Mouse (Mus musculus) embryonic facial prominence, embryonic 12.5 days (tissue): ENCODE results near the gene Hlcs. TPM values are rescaled to one million over a fixed set of nuclear protein-coding genes. Genes with fewer than 3 reads are reported as not detected.

Experiments
- ATAC-seq: fragments of 200-750 bp; cut with Nextera tagmentation; 2 replicates; pipeline ENCODE4 v1.8.0; 2017; ENCODE audit not compliant: insufficient number of reproducible peaks, insufficient read depth, low FRiP score, low TSS enrichment
- H3K27ac ChIP-seq: fragments of 300-500 bp; sonication (generic); 2 replicates; pipeline ENCODE4 v1.5.1; 2016; ENCODE audit warnings: mild to moderate bottlenecking
- H3K27me3 ChIP-seq: fragments of 300-500 bp; sonication (generic); 2 replicates; pipeline ENCODE4 v1.6.1; 2016; ENCODE audit warnings: mild to moderate bottlenecking, moderate library complexity
- H3K36me3 ChIP-seq: fragments of 300-500 bp; sonication (generic); 2 replicates; pipeline ENCODE4 v1.6.1; 2016; ENCODE audit warnings: mild to moderate bottlenecking
- H3K4me1 ChIP-seq: fragments of 300-500 bp; sonication (generic); 2 replicates; pipeline ENCODE4 v1.6.1; 2016
- H3K4me2 ChIP-seq: fragments of 300-500 bp; sonication (generic); replicated peaks from 2 replicates; pipeline ENCODE4 v1.6.1; 2016; ENCODE audit warnings: mild to moderate bottlenecking, moderate library complexity
- H3K4me3 ChIP-seq: fragments of 300-500 bp; sonication (generic); 2 replicates; pipeline ENCODE4 v1.5.1; 2016; ENCODE audit warnings: mild to moderate bottlenecking
- H3K9ac ChIP-seq: fragments of 300-500 bp; sonication (generic); 2 replicates; pipeline ENCODE4 v1.6.1; 2016; ENCODE audit warnings: mild to moderate bottlenecking, moderate library complexity
- H3K9me3 ChIP-seq: fragments of 300-500 bp; sonication (generic); 2 replicates; pipeline ENCODE4 v1.6.1; 2016; ENCODE audit warnings: mild to moderate bottlenecking, moderate library complexity
- WGBS: fragments of 180-500 bp; shearing (Covaris S2); methylation state at CpG from one replicate; pipeline ENCODE4 v1.1.7; 2016; 5-methylcytosine and 5-hydroxymethylcytosine counted together
- polyA plus RNA-seq: library from polyadenylated mRNA; unstranded; fragments of >200 nt; fragmentation: Nextera tagmentation; extraction: Ambion mirVana; gene quantifications from 2 replicates; pipeline ENCODE4 v1.2.1, GENCODE M21; 2016

Gene Hlcs
- polyA plus RNA-seq, 1 experiment from 2014 or later: 12.1 TPM

DNA sequence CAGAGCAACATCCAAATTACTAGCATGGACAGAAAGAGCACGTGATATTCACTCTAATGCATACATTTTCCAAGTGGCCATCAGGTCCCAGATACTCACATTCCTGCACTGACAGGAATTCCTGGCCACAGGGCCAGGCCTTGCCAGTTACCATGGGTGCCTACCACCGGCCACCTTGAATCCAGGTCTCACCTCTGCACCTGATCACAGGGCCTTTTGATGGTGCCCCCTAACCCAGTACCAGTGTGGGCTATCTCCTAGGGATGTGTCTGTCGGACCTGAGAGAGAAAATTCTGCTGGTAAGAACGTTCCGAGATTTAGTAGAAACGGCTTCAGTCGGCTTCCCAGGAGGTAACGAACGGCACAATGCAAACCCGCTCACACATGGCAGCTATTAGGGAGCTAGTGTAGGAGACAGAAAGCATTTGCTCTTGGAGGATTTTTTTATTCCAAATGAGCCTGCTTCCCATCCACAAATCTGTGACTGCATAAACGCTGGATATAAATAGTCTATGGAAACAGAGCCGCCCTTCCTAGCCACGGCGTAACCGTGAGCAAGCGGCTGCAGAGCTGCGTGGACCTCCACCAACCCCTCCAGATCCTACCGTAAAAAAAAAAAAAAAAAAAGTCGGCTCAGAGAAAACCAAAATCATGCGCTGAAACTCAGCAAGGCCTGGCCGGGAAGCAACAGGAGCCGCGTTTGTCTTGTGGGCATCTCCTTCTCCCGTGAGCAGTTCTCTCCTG, 59.5 kb downstream of the Hlcs start:
- H3K9ac ChIP-seq: no peak overlapping the region; the same call in 1 of the 2 replicates
- H3K4me3 ChIP-seq: no peak overlapping the region
- 32% methylated on average over 24 of the region's 24 CpGs for WGBS
- no peaks in the 10 kb centered on the region for H3K9me3 ChIP-seq
- H3K36me3 ChIP-seq: no peaks in the 10 kb centered on the region
- ATAC-seq: peak; percentile 26; the same call in 1 of the 2 replicates
- H3K4me1 ChIP-seq: peaks cover 37% of the 10 kb centered on the region
- H3K4me2 ChIP-seq: peak overlapping the region; percentile 7
- H3K27me3 ChIP-seq: no peaks in the 10 kb centered on the region
- H3K27ac ChIP-seq: peak overlapping the region; percentile 86

DNA sequence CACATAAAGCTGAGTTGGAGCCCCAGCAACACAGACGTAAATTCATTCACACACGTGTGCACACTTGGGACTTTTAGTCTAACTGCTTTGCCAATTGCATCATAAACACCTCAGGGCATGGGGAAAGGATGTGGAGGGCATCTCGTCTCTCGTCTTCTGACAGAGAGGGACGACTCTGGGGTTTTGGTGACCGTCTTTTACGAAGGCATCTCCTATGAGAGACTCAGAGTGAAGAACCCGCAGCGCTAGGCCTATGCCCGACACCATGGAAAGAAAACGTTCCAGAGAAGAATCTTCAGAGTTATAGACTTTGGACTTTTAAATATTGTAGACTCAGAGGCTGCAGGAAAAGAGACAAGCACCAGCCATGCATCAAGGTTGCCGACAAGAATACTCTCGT, 61.6 kb downstream of the Hlcs start:
- Histone ChIP-seq H3K4me1 (peaks cover 37% of the 10 kb centered on the region), H3K4me3 (no peak overlapping the region), H3K36me3 (no peaks in the 10 kb centered on the region), H3K27ac (no peak overlapping the region), H3K27me3 (no peaks in the 10 kb centered on the region), H3K9me3 (no peaks in the 10 kb centered on the region), H3K4me2 (no peak overlapping the region), H3K9ac (no peak overlapping the region)
- WGBS: 60% methylated on average over 13 of the region's 13 CpGs
- ATAC-seq: no peak

DNA sequence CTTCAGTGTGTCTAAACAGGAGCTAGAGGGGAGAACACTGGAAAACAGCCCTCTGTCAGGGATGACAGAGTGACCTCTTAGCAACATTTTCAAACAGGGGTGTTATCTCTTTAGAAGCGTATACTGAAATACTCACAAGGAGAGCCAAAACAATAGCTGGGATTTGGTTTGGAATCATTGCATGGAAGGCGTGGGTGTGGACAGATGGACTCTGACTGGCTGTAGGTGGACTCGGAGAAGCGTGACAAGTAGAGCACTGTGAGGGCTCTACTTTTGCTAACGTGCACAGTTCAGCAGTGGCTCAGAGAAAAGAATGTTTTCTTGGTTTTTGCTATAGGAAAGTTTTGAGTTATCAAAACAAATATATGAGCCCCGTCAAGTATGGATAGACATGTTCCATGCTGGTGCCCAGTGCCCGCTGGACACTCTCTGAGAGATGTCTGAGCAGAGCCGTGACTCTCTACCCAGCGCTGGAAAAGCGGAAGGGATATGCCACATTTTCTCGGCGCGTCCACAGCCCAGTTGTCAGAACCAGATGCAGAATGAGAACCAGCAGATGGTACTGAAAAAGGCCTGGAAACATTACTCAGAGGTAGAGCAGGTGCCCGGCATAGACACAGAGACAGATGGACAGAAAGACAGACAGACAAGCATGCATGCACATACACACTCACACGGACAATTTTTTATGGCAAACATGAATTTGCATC, 62.6 kb downstream of the Hlcs start:
- Histone ChIP-seq H3K4me2 (no peak overlapping the region; the same call in 1 of the 2 replicates), H3K36me3 (no peaks in the 10 kb centered on the region), H3K9me3 (no peaks in the 10 kb centered on the region), H3K27ac (no peak overlapping the region), H3K27me3 (no peaks in the 10 kb centered on the region), H3K4me1 (peaks cover 39% of the 10 kb centered on the region), H3K9ac (no peak overlapping the region), H3K4me3 (no peak overlapping the region)
- no peak for ATAC-seq
- WGBS: 79% methylated on average over 15 of the region's 15 CpGs

DNA sequence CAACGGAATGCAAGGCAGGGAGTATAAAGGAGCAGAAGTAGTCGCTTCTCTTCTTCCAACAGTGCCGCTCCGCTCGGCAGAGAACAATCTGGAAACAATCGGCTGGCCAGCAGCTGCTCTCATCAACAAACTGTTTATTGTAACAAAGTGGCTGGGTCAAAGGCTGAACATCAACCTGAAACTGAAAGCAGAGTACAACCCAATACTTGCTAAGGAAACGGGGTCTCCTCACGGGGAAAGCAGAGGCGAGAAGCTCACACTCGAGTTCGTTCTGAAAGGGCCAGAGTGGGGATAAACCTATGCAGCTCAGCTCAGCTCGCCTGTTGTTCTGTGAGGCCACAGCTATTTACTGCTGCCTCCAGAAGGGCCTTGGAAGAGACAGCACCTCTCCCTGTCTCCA, 63.2 kb downstream of the Hlcs start:
- Histone ChIP-seq H3K9ac (no peak overlapping the region), H3K27ac (no peak overlapping the region), H3K4me3 (no peak overlapping the region), H3K27me3 (no peaks in the 10 kb centered on the region), H3K4me1 (peaks cover 36% of the 10 kb centered on the region), H3K36me3 (no peaks in the 10 kb centered on the region), H3K4me2 (peak overlapping the region; percentile 1; the same call in 1 of the 2 replicates), H3K9me3 (no peaks in the 10 kb centered on the region)
- ATAC-seq: peak; percentile 13; the same call in 1 of the 2 replicates
- 22% methylated on average over 12 of the region's 12 CpGs for WGBS

DNA sequence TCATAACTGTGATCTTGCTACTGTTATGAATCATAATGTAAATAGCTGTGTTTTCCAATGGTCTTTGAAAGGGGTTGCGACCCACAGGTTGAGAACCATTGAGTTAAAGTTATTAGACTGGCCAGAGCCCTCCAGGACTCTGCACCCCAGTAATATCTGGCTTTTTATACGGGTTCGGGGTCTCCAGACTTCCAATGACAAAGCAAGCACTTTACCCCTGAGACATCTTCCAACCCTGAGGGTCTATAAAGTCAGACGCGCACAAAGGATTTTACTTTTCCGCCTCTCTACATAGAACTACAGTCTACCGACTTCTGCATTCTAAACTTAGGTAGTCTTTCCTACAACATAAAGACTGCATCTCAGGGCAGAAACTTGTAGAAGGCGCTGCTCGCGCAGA, 63.7 kb downstream of the Hlcs start:
- Histone ChIP-seq H3K36me3 (no peaks in the 10 kb centered on the region), H3K4me3 (no peak overlapping the region), H3K4me2 (0 out of 2 replicates have a peak overlapping the region, but pooled peaks have one; percentile 1), H3K27me3 (no peaks in the 10 kb centered on the region), H3K9ac (no peak overlapping the region), H3K27ac (no peak overlapping the region), H3K4me1 (peaks cover 35% of the 10 kb centered on the region), H3K9me3 (no peaks in the 10 kb centered on the region)
- ATAC-seq: no peak
- WGBS: 79% methylated on average over 10 of the region's 10 CpGs

DNA sequence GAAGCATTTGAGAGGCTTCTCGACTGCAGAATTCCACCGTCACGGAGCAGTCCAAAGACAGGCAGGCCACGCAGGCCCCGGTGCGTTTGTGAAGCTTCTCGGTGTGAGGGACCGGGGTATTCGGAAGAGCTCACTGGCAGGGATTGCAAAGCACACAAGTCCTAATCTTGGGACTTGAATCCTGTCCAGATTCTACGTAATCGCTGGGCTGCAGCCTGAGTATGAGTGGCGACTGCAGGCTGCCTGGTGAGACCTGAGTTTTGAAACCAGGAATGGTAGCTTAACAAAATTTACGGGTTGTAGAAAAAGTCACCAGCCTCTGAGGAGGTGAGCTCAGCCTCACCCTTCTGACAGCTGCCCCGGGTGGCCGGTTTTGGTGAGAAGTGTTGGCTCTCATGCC, 64.7 kb downstream of the Hlcs start:
- no peak overlapping the region for H3K9ac ChIP-seq
- peaks cover 30% of the 10 kb centered on the region for H3K4me1 ChIP-seq
- no peak overlapping the region for H3K4me2 ChIP-seq
- ATAC-seq: no peak
- no peak overlapping the region for H3K27ac ChIP-seq
- H3K27me3 ChIP-seq: no peaks in the 10 kb centered on the region
- no peaks in the 10 kb centered on the region for H3K9me3 ChIP-seq
- WGBS: 91% methylated on average over 15 of the region's 15 CpGs
- no peaks in the 10 kb centered on the region for H3K36me3 ChIP-seq
- H3K4me3 ChIP-seq: no peak overlapping the region

DNA sequence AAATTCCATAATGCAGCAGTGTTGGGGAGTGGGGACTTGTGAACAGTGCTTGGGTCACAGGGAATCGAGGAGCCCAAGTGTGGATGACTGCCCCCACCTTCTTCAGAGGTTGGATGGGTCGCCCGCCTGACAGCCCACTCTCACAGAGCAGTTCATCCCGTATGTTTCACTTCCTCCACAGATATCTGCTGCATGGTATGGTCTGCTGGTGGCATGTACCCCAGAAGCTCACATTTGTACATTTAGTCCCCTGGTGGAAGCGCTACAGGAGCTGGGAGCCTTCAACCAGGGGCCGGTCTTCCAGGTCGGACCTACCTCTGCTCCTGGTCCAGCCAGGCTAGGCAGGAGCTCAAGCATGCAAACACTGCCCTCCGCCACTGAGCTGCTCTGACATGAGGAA, 66.4 kb downstream of the Hlcs start:
- 87% methylated on average over 8 of the region's 8 CpGs for WGBS
- Histone ChIP-seq H3K4me2 (no peak overlapping the region), H3K9me3 (no peaks in the 10 kb centered on the region), H3K27me3 (no peaks in the 10 kb centered on the region), H3K4me3 (no peak overlapping the region), H3K27ac (no peak overlapping the region), H3K36me3 (no peaks in the 10 kb centered on the region), H3K4me1 (peaks cover 22% of the 10 kb centered on the region), H3K9ac (no peak overlapping the region)
- no peak for ATAC-seq

DNA sequence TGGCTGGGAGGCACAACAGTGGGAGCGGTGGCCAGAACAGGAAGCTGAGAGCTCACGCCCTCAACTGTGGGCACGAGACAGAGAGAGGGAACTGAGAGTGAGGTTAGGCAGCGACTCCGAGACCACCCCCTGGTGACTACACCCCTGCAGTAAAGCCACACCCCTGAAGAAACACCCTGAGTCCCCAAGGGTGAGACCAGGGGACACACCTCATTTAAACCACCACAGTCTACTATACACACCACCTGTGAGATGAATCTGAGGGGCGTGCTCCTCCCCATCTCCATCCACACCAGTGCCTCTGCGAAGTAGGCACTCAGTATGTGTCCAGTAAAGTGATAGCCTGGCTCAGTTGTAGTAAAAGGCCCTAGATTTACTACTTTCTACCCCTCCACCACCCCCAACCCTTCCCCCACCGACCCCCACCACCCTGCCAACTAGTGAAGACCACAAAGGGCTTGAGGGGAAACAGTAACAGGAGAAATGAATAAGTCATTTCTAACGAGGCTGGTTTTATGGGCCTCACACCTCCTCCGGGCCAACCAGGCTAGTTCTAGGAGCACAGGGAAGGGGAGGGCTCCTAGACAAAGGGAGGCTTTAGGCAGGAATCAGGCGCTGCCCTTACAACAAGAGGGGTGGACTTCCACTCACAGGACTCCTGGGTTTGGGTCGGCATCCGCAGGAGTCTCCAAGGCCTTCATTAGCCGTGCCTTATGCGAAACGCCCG, 67.2 kb downstream of the Hlcs start:
- H3K27ac ChIP-seq: no peak overlapping the region
- H3K27me3 ChIP-seq: no peaks in the 10 kb centered on the region
- H3K9me3 ChIP-seq: no peaks in the 10 kb centered on the region
- ATAC-seq: no peak
- 70% methylated on average over 17 of the region's 17 CpGs for WGBS
- peaks cover 18% of the 10 kb centered on the region for H3K4me1 ChIP-seq
- H3K4me2 ChIP-seq: no peak overlapping the region
- H3K9ac ChIP-seq: no peak overlapping the region
- no peaks in the 10 kb centered on the region for H3K36me3 ChIP-seq
- no peak overlapping the region for H3K4me3 ChIP-seq

DNA sequence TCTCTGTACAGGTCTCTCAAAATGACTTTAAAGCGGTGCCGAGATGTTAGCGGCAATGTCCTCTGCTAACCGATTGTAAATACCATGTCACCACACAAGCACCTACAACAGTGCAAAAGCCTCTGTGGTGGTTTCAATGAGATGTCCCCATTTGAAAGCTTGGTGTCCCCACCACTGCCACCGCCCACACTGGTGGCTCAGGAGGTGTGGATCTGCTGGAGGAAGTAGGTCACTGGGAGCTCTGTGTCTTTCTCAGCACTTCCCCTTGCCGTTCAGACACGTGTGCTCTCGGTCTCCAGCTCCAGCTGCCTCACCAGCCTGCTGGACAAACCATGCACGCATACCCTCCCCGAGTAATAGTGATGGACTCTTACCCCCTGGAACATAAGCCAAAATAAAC, 72.2 kb downstream of the Hlcs start:
- H3K27me3 ChIP-seq: no peaks in the 10 kb centered on the region
- peaks cover 18% of the 10 kb centered on the region; the same call in 1 of the 2 replicates for H3K4me1 ChIP-seq
- no peak overlapping the region for H3K9ac ChIP-seq
- no peaks in the 10 kb centered on the region for H3K36me3 ChIP-seq
- H3K4me2 ChIP-seq: no peak overlapping the region
- WGBS: 89% methylated on average over 10 of the region's 10 CpGs
- no peaks in the 10 kb centered on the region for H3K9me3 ChIP-seq
- H3K4me3 ChIP-seq: no peak overlapping the region
- ATAC-seq: no peak
- H3K27ac ChIP-seq: no peak overlapping the region

DNA sequence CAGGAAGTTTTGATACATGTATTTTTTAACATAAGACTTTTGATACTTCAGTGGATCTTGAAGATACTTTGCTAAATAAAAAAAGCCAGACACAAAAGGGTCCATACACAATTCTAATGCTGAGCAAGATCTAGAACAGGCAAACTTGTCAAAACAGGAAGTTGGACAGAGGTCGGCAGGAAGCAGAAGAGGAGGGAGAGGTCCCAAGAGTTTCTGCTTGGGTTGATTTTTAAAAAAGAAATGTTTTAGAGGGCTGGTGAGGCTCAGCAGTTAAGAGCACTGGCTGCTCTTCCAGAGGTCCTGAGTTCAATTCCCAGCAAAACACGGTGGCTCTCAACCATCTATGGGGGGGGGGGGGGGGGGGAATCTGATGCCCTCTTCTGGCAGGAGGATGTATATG, 73.2 kb downstream of the Hlcs start:
- Histone ChIP-seq H3K9ac (no peak overlapping the region), H3K4me3 (no peak overlapping the region), H3K27me3 (no peaks in the 10 kb centered on the region), H3K36me3 (no peaks in the 10 kb centered on the region), H3K27ac (no peak overlapping the region), H3K4me1 (peaks cover 14% of the 10 kb centered on the region; the same call in 1 of the 2 replicates), H3K9me3 (no peaks in the 10 kb centered on the region), H3K4me2 (no peak overlapping the region)
- WGBS: 32% methylated on average over 2 of the region's 2 CpGs
- ATAC-seq: no peak

DNA sequence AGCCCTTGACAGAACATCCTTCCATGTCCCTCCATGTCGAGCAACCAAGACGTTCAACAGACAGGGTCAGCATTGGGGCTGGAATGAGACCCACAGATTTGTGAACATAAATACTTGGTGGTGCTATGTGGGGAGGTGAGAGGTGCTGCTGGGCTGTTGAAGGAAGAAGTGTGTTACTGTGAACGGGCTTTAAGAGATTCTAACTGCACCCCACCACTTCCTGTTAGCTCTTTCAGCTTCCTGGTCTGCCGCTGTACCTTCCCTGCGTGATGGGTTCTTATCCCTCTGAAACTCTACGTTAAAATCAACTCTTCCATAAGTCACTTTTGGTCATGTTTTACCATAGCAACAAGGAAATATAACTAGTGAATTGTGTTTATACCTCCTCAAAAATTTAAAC, 73.8 kb downstream of the Hlcs start:
- Histone ChIP-seq H3K36me3 (no peaks in the 10 kb centered on the region), H3K4me3 (no peak overlapping the region), H3K9ac (no peak overlapping the region), H3K4me1 (peaks cover 14% of the 10 kb centered on the region; the same call in 1 of the 2 replicates), H3K27ac (no peak overlapping the region), H3K9me3 (no peaks in the 10 kb centered on the region), H3K27me3 (no peaks in the 10 kb centered on the region), H3K4me2 (no peak overlapping the region)
- 77% methylated on average over 6 of the region's 6 CpGs for WGBS
- no peak for ATAC-seq
